ENCODE assay signal across 18 mouse cellular contexts in genomic region chr2:157988416-157989190, GRCm38 (mm10). TPM values are rescaled to one million over a fixed set of nuclear protein-coding genes. Genes with fewer than 3 reads are reported as not detected.
DNase-seq lines count a peak whose midpoint lies in the region; ATAC-seq and TF ChIP-seq lines count a peak whose summit lies in the region.
"Had no signal": no experiment of that assay in that cellular context is flagged by ENCODE, and none has a peak within 500 bp of the region (broad histone marks: within the 10 kb centered on the region; RNA-seq: fewer than 3 reads in every experiment).

No protein-coding gene starts in this region.

- H3K4me2 ChIP-seq in hindbrain, embryonic 14.5 days (replicated peaks): no peak overlapping the region
- H3K4me2 ChIP-seq: heart, embryonic 15.5 days; liver, embryonic 12.5 days had no signal

- no peak for TF ChIP-seq CTCF in MEL (IDR thresholded peaks at IDR 0.05 in 2 of 3, conservative IDR thresholded peaks at IDR 0.05 in 1 of 3; ENCODE audit: control insufficient read depth in 1 of 3, insufficient read depth in 1 of 3, low read depth in 2 of 3, low read length in 3 of 3, poor library complexity in 1 of 3, severe bottlenecking in 1 of 3)

- H3K4me1 ChIP-seq in MEL (ENCODE audit: control insufficient read depth in 1 of 2, insufficient read depth in 2 of 2, low read length in 2 of 2): no peaks in the 10 kb centered on the region
- H3K4me1 ChIP-seq in hindbrain, embryonic 14.5 days (replicated peaks; ENCODE audit: control insufficient read depth, insufficient read depth, low read length): peaks cover 20% of the 10 kb centered on the region
- H3K4me1 ChIP-seq in embryonic facial prominence, embryonic 10.5 days: peaks cover 5% of the 10 kb centered on the region; the same call in 1 of the 2 replicates
- H3K4me1 ChIP-seq: liver, embryonic 12.5 days had no signal

- no peaks in the 10 kb centered on the region for H3K79me2 ChIP-seq in MEL (ENCODE audit: control insufficient read depth, insufficient read depth, low read length, poor library complexity)

- no peak for TF ChIP-seq RAD21 in MEL (IDR thresholded peaks at IDR 0.05; ENCODE audit: low read depth, low read length)

- DNase-seq in MEL (ENCODE audit: low read depth, low spot score) (peak; percentile 11), MN1 (ENCODE audit: low spot score) (peak; percentile 18)
- no peak for DNase-seq in hindbrain, embryonic 14.5 days (ENCODE audit: low spot score)
- DNase-seq in frontal cortex, postnatal 36 days (ENCODE audit: low spot score in 2 of 2): no peak
- DNase-seq in adrenal gland, adult 2 months: no peak
- DNase-seq in adrenal gland, adult (ENCODE audit: inconsistent age in 2 of 2, low spot score in 1 of 2): no peak
- no peak for DNase-seq in embryonic facial prominence, embryonic 10.5 days (ENCODE audit: low spot score)
- DNase-seq: cerebellum, adult 11 months; cerebellum, postnatal 36 days; heart, adult 11 months; kidney, postnatal 25 days; layer of hippocampus, postnatal 36 days; thymus, postnatal 4 days had no signal

- no peak overlapping the region for H3K4me3 ChIP-seq in MEL (ENCODE audit: control insufficient read depth in 1 of 2, insufficient read depth in 1 of 2, low read depth in 2 of 2, low read length in 2 of 2)
- no peak overlapping the region for H3K4me3 ChIP-seq in hindbrain, embryonic 14.5 days (replicated peaks; ENCODE audit: low read length)
- no peak overlapping the region for H3K4me3 ChIP-seq in embryonic facial prominence, embryonic 10.5 days
- H3K4me3 ChIP-seq: heart, embryonic 15.5 days; liver, embryonic 12.5 days had no signal

- no peak overlapping the region for H3K9ac ChIP-seq in MEL (ENCODE audit: control insufficient read depth, low read depth, low read length, poor library complexity, severe bottlenecking)
- H3K9ac ChIP-seq in hindbrain, embryonic 14.5 days: peak overlapping the region; percentile 12; the same call in 1 of the 2 replicates
- H3K9ac ChIP-seq: heart, embryonic 15.5 days; liver, embryonic 12.5 days had no signal

- TF ChIP-seq EP300 in MEL (IDR thresholded peaks at IDR 0.05; ENCODE audit: low read depth in 1 of 2, low read length in 2 of 2): no peak

- no peaks in the 10 kb centered on the region for H3K9me3 ChIP-seq in MEL (replicated peaks; ENCODE audit: insufficient read depth, low read length)
- no peaks in the 10 kb centered on the region for H3K9me3 ChIP-seq in hindbrain, embryonic 14.5 days (ENCODE audit: control insufficient read depth, low read length)
- no peaks in the 10 kb centered on the region for H3K9me3 ChIP-seq in embryonic facial prominence, embryonic 10.5 days
- H3K9me3 ChIP-seq: heart, embryonic 15.5 days; liver, embryonic 12.5 days had no signal

- WGBS in hindbrain, embryonic 14.5 days: 42% methylated on average over 7 of the region's 7 CpGs
- WGBS in embryonic facial prominence, embryonic 10.5 days: 87% methylated on average over 7 of the region's 7 CpGs

- ATAC-seq in hindbrain, embryonic 14.5 days (ENCODE audit: low FRiP score): no peak
- peak; percentile 37 for ATAC-seq in megakaryocyte-erythroid progenitor cell, adult 5-6 weeks (replicated peaks; ENCODE audit: low FRiP score, low TSS enrichment, poor library complexity, severe bottlenecking)
- ATAC-seq: CD4-positive, CD25-positive, alpha-beta regulatory T cell, adult 4 months; inflammation-experienced regulatory T-cells, adult 6 months; liver, embryonic 12.5 days had no signal

- no peak overlapping the region for H3K27ac ChIP-seq in MEL (ENCODE audit: control insufficient read depth, low read depth, low read length)
- H3K27ac ChIP-seq in hindbrain, embryonic 14.5 days: peak overlapping the region; percentile 38
- no peak overlapping the region for H3K27ac ChIP-seq in embryonic facial prominence, embryonic 10.5 days (replicated peaks)
- H3K27ac ChIP-seq: heart, embryonic 15.5 days; liver, embryonic 12.5 days had no signal

- no peak for TF ChIP-seq POLR2A in MEL (IDR thresholded peaks at IDR 0.05; ENCODE audit: control insufficient read depth in 1 of 2, insufficient read depth in 1 of 2, low read depth in 1 of 2, low read length in 2 of 2, poor library complexity in 1 of 2)

- H3K27me3 ChIP-seq in MEL (ENCODE audit: control insufficient read depth in 1 of 2, insufficient read depth in 2 of 2, low read length in 2 of 2): no peaks in the 10 kb centered on the region
- no peaks in the 10 kb centered on the region for H3K27me3 ChIP-seq in hindbrain, embryonic 14.5 days (ENCODE audit: control insufficient read depth, insufficient read depth, low read length)
- no peaks in the 10 kb centered on the region for H3K27me3 ChIP-seq in embryonic facial prominence, embryonic 10.5 days (replicated peaks; ENCODE audit: low read depth, poor library complexity, severe bottlenecking)
- H3K27me3 ChIP-seq: heart, embryonic 15.5 days; liver, embryonic 12.5 days had no signal

- no peaks in the 10 kb centered on the region for H3K36me3 ChIP-seq in MEL (ENCODE audit: control insufficient read depth in 1 of 2, insufficient read depth in 2 of 2, low read length in 2 of 2)
- peaks cover 15% of the 10 kb centered on the region for H3K36me3 ChIP-seq in hindbrain, embryonic 14.5 days (replicated peaks; ENCODE audit: control insufficient read depth, insufficient read depth)
- H3K36me3 ChIP-seq in embryonic facial prominence, embryonic 10.5 days (replicated peaks): peaks cover 71% of the 10 kb centered on the region

TF ChIP-seq in MEL, 35 proteins besides CTCF, POLR2A, EP300 and RAD21:
- no peak for TF ChIP-seq SMC3 (IDR thresholded peaks at IDR 0.05; ENCODE audit: low read depth, low read length)
- TF ChIP-seq GATA1 (IDR thresholded peaks at IDR 0.05; ENCODE audit: low read depth, low read length): 0 out of 2 replicates have a peak, but pooled peaks have one; percentile 14
- TF ChIP-seq RCOR1 (IDR thresholded peaks at IDR 0.05; ENCODE audit: low read depth, low read length): 0 out of 2 replicates have a peak, but pooled peaks have one; percentile 46

RNA-seq across cellular contexts. Expression of gene Tti1, which starts 39.6 kb away (rescaled TPM):
- total RNA-seq in MEL (2012; rRNA removed): 18.2 and 19.3 TPM in 2 replicates
- polyA plus RNA-seq in MEL (2012; ENCODE audit: insufficient read depth in 1 of 2, insufficient read length in 2 of 2, low read depth in 1 of 2, low replicate concordance in 2 of 2, missing spikeins in 1 of 2): 10 to 100 TPM in 1 of 2 experiments, not detected in 1; 26.5 TPM
- polyA plus RNA-seq in hindbrain, embryonic 14.5 days (2014; fragmentation: Nextera tagmentation; extraction: Ambion mirVana): 15.6 and 17.3 TPM in 2 replicates
- total RNA-seq in megakaryocyte-erythroid progenitor cell, adult 5-6 weeks (2014; fragmentation: Nextera tagmentation): 22.0 and 28.8 TPM in 2 replicates
- 24.7 and 27.7 TPM in 2 replicates for total RNA-seq in megakaryocyte-erythroid progenitor cell, adult 5-6 weeks (2017)
- total RNA-seq in adrenal gland, adult 2 months (2021): 10 to 100 TPM; 15.3 to 20.3 TPM
- 12.7 and 13.5 TPM in 2 replicates for polyA plus RNA-seq in adrenal gland, adult 2 months (2012; rRNA removed)
- polyA plus RNA-seq in embryonic facial prominence, embryonic 10.5 days (2016; fragmentation: Nextera tagmentation; extraction: Ambion mirVana): 37.8 and 39.2 TPM in 2 replicates

RNA-seq across cellular contexts. Expression of gene Rprd1b, which starts 39.7 kb away (rescaled TPM):
- total RNA-seq in MEL (2012; rRNA removed): 13.5 and 14.2 TPM in 2 replicates
- polyA plus RNA-seq in MEL (2012; ENCODE audit: insufficient read depth in 1 of 2, insufficient read length in 2 of 2, low read depth in 1 of 2, low replicate concordance in 2 of 2, missing spikeins in 1 of 2): 10 to 100 TPM in 1 of 2 experiments, not detected in 1; 35.1 TPM
- polyA plus RNA-seq in hindbrain, embryonic 14.5 days (2014; fragmentation: Nextera tagmentation; extraction: Ambion mirVana): 30.8 and 34.9 TPM in 2 replicates
- total RNA-seq in megakaryocyte-erythroid progenitor cell, adult 5-6 weeks (2014; fragmentation: Nextera tagmentation): 41.1 and 48.7 TPM in 2 replicates
- total RNA-seq in megakaryocyte-erythroid progenitor cell, adult 5-6 weeks (2017): 21.6 and 27.9 TPM in 2 replicates
- total RNA-seq in adrenal gland, adult 2 months (2021): 10 to 100 TPM; 30.8 to 35.2 TPM
- polyA plus RNA-seq in adrenal gland, adult 2 months (2012; rRNA removed): 27.1 and 27.2 TPM in 2 replicates
- 54.0 and 57.9 TPM in 2 replicates for polyA plus RNA-seq in embryonic facial prominence, embryonic 10.5 days (2016; fragmentation: Nextera tagmentation; extraction: Ambion mirVana)

Comparison
In these comparisons a context has a peak if more than half of its experiments do, and no peak if none do; other contexts are left out.
1. DNase-seq: peak in MEL (single experiment) and MN1 (single experiment); none in hindbrain, embryonic 14.5 days (single experiment), frontal cortex, postnatal 36 days (0 of 2), adrenal gland, adult 2 months (single experiment), adrenal gland, adult (0 of 2) and embryonic facial prominence, embryonic 10.5 days (single experiment).